Mouse (Mus musculus) hindbrain, embryonic 16.5 days (tissue): ENCODE measurements around the gene Brd4. TPM values are rescaled to one million over a fixed set of nuclear protein-coding genes. Genes with fewer than 3 reads are reported as not detected.

Experiments used
- ATAC-seq: fragments of 200-750 bp; cut with Nextera tagmentation; 2 replicates; pipeline ENCODE4 v1.8.0; 2017; ENCODE audit warnings: moderate TSS enrichment, moderate library complexity
- H3K27ac ChIP-seq: fragments of 300-500 bp; sonication (generic); 2 replicates; pipeline ENCODE4 v1.5.1; 2014; ENCODE audit warnings: low read depth, mild to moderate bottlenecking, control low read depth, low read length, moderate library complexity
- H3K27me3 ChIP-seq: fragments of 300-500 bp; sonication (generic); replicated peaks from 2 replicates; pipeline ENCODE4 v1.6.1; 2014; ENCODE audit warnings: low read length; ENCODE audit not compliant: control insufficient read depth, insufficient read depth
- H3K36me3 ChIP-seq: fragments of 300-500 bp; sonication (generic); 2 replicates; pipeline ENCODE4 v1.6.1; 2014; ENCODE audit warnings: mild to moderate bottlenecking, low read length, moderate library complexity, mixed read lengths; ENCODE audit not compliant: control insufficient read depth, insufficient read depth
- H3K4me1 ChIP-seq: fragments of 300-500 bp; sonication (generic); 2 replicates; pipeline ENCODE4 v1.6.1; 2014; ENCODE audit warnings: low read depth, low read length; ENCODE audit not compliant: control insufficient read depth, insufficient read depth
- H3K4me2 ChIP-seq: fragments of 300-500 bp; sonication (generic); 2 replicates; pipeline ENCODE4 v1.6.1; 2014; ENCODE audit warnings: mild to moderate bottlenecking, low read length, control low read depth, moderate library complexity
- H3K4me3 ChIP-seq: fragments of 300-500 bp; sonication (generic); 2 replicates; pipeline ENCODE4 v1.5.1; 2014; ENCODE audit warnings: mild to moderate bottlenecking, low read length, control low read depth, moderate library complexity
- H3K9ac ChIP-seq: fragments of 300-500 bp; sonication (generic); 2 replicates; pipeline ENCODE4 v1.6.1; 2014; ENCODE audit warnings: low read depth, mild to moderate bottlenecking, control low read depth, low read length, moderate library complexity
- H3K9me3 ChIP-seq: fragments of 300-500 bp; sonication (generic); 2 replicates; pipeline ENCODE4 v1.6.1; 2014; ENCODE audit warnings: mild to moderate bottlenecking, low read length, moderate library complexity; ENCODE audit not compliant: control insufficient read depth
- WGBS: fragments of 180-500 bp; shearing (Covaris S2); extraction: QIAGEN DNeasy Blood & Tissue Kit; methylation state at CpG from one replicate; pipeline ENCODE4 v1.1.7; 2014; 5-methylcytosine and 5-hydroxymethylcytosine counted together
- polyA plus RNA-seq: library from polyadenylated mRNA; unstranded; fragments of >200 nt; fragmentation: Nextera tagmentation; extraction: Ambion mirVana; gene quantifications from 2 replicates; pipeline ENCODE4 v1.2.1, GENCODE M21; 2015

The Brd4 gene
- polyA plus RNA-seq, 1 experiment from 2014 or later = 72.9 TPM

DNA sequence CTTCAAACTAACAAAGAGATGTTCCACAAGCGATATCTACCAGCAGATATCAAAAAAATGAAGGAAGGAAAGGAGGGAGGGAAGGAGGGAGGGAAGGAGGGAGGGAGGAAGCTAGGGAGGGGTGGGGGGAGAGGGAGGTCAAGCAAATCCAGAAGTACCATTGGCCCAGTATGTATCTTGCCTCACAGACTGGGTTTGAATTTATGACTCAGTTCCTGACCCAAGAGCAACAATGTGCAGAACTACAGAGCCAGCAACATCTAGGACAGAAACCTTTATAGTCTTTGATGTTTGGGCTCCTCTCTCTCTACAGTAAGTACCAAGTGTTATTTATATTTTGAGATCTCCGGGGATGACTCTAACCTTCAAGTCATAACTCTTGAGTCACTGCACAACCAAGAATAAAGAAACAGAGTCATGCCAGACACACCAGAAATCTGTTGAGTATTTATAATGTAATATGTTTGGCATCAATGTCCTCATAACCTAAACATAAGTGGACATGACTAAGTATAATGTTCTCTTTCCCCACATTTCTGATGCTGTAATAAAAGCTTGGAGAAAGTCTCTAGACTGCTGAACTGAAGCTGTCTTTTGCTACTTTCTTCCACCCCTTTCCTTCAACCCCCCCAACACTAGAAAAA is 32.6 kb downstream of the Brd4 start:
- 91% methylated on average over 2 of the region's 2 CpGs for WGBS
- ATAC-seq = no peak

DNA sequence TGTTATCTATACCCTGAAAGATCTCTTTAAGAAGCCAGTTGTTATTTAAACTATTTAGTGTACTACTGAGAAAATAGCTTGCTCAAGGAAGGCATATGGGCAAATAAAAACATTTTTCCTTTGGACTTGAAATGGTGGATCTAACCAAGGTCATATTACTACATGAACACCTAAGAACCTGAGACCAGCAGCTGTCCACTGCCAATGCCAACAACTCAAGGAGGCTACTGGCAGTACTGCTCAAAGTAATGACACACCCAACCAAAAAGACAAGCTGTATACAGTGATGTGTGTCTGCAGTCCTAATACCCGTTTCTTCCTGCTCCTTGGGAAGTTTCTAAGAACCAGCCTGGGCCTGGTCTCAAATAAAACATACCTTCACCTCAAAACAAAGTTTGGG is 34.5 kb downstream of the Brd4 start:
- 100% methylated on average over 1 of the region's 1 CpGs for WGBS
- no peaks in the 10 kb centered on the region for H3K36me3 ChIP-seq

More for the DNA sequence above, 32.6 kb downstream of the Brd4 start:
- Histone ChIP-seq H3K4me3 (no peak overlapping the region), H3K4me1 (peaks cover 4% of the 10 kb centered on the region; the same call in 1 of the 2 replicates), H3K27ac (no peak overlapping the region), H3K36me3 (no peaks in the 10 kb centered on the region), H3K4me2 (no peak overlapping the region), H3K27me3 (no peaks in the 10 kb centered on the region), H3K9me3 (no peaks in the 10 kb centered on the region), H3K9ac (no peak overlapping the region)

DNA sequence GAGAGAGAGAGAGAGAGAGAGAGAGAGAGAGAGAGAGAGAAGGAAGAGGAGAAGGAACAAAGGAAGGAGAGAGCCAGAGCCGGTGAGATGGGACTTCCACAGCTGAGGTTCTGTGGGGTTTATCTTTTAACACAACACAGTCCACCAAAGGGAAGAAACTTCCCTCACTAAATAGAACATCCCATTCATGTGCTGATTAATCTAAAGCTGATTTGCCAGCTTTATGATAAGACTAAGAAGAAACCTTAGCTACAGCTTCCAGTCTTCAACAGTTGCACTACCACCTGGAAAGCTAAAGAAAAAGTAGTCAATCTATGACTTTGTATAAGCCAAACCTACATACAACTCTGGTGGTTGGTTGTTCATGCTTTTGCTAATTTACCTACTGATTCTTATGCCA is 36.3 kb downstream of the Brd4 start:
- Histone ChIP-seq H3K4me3 (no peak overlapping the region), H3K27me3 (no peaks in the 10 kb centered on the region), H3K4me1 (no peaks in the 10 kb centered on the region), H3K36me3 (no peaks in the 10 kb centered on the region), H3K27ac (no peak overlapping the region), H3K9me3 (no peaks in the 10 kb centered on the region), H3K4me2 (no peak overlapping the region), H3K9ac (no peak overlapping the region)
- 88% methylated on average over 1 of the region's 1 CpGs for WGBS
- ATAC-seq = no peak

More for the DNA sequence above, 34.5 kb downstream of the Brd4 start:
- no peaks in the 10 kb centered on the region for H3K9me3 ChIP-seq
- H3K4me3 ChIP-seq = no peak overlapping the region
- no peaks in the 10 kb centered on the region for H3K27me3 ChIP-seq
- ATAC-seq = no peak
- H3K4me2 ChIP-seq = no peak overlapping the region
- H3K9ac ChIP-seq = no peak overlapping the region
- H3K27ac ChIP-seq = no peak overlapping the region
- H3K4me1 ChIP-seq = peaks cover 4% of the 10 kb centered on the region; the same call in 1 of the 2 replicates

DNA sequence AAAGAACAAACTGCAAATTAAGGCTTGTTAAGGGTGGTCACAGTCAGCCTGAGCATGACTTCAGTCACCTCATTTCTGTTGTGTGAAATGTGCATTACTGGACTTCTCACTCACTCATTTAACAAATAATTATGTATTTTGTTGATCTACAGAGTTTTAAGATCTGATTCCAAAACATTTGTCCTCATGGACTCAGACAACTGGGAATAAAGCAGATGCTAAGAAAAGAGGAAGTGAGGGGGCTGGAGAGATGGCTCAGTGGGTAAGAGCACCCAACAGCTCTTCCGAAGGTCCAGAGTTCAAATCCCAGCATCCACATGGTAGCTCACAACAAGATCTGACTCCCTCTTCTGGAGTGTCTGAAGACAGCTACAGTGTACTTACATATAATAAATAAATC is 36.9 kb downstream of the Brd4 start:
- H3K9ac ChIP-seq = no peak overlapping the region
- H3K4me1 ChIP-seq = no peaks in the 10 kb centered on the region
- H3K9me3 ChIP-seq = no peaks in the 10 kb centered on the region
- no peak overlapping the region for H3K4me3 ChIP-seq
- H3K36me3 ChIP-seq = no peaks in the 10 kb centered on the region
- H3K4me2 ChIP-seq = no peak overlapping the region
- no peaks in the 10 kb centered on the region for H3K27me3 ChIP-seq
- no peak overlapping the region for H3K27ac ChIP-seq
- 92% methylated on average over 1 of the region's 1 CpGs for WGBS
- ATAC-seq = no peak

DNA sequence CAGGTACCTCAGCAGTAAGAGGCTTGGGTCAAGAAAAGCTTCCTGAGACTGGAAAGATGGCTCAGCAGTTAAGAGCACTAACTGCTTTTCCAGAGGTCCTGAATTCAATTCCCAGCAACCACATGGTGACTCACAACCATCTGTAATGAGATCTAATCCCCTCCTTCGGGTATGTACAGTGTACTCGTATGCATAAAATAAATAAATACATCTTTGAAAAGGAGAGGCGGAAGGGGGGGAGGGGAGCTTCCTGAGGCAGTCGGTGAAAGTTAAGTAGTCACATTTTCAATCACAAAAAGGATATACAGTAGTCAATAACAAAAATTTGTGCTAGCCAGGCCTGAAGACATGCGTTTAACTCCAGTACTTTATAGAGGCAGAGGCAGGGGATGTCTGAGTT is 38.4 kb downstream of the Brd4 start:
- ATAC-seq = no peak
- Histone ChIP-seq H3K9ac (no peak overlapping the region), H3K4me2 (no peak overlapping the region), H3K36me3 (0 out of 2 replicates have a peak, but pooled peaks cover 2% of the 10 kb centered on the region), H3K27me3 (no peaks in the 10 kb centered on the region), H3K9me3 (no peaks in the 10 kb centered on the region), H3K4me1 (no peaks in the 10 kb centered on the region), H3K4me3 (no peak overlapping the region), H3K27ac (no peak overlapping the region)
- 74% methylated on average over 5 of the region's 5 CpGs for WGBS

DNA sequence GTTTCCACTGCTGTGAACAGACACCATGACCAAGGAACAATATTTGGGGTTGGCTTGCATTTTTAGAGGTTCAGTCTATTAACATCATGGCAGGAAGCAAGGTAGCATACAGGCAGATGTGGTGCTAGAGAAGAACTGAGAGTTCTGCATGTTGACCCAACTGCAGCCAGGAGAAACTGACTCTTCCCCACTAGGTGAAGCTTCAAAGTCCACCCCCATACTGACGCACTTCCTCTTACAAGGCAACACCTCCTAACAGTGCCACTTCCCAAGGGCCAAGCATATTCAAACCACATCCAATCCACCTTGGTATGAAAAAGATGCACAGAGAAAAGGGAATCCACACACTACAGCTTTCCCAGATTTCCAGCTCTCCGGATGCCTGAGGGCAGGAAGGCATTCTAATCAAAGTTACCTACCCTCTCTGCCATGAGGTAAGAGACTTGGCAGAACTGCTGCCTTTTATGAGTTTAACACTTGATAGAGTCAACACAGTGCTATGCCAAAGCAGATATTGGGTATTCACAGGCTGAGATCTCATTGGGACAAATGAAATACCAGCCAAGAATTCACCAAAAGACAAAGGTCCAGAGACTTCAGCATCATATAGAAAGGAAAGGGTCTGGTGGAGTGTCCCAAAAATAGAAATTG is 43.5 kb downstream of the Brd4 start:
- no peak overlapping the region for H3K4me3 ChIP-seq
- no peak overlapping the region for H3K27ac ChIP-seq
- H3K4me1 ChIP-seq = peaks cover 2% of the 10 kb centered on the region
- WGBS = 86% methylated on average over 2 of the region's 2 CpGs
- H3K36me3 ChIP-seq = 0 out of 2 replicates have a peak, but pooled peaks cover 6% of the 10 kb centered on the region
- H3K9me3 ChIP-seq = no peaks in the 10 kb centered on the region
- no peaks in the 10 kb centered on the region for H3K27me3 ChIP-seq
- no peak overlapping the region for H3K9ac ChIP-seq
- no peak for ATAC-seq
- H3K4me2 ChIP-seq = no peak overlapping the region

DNA sequence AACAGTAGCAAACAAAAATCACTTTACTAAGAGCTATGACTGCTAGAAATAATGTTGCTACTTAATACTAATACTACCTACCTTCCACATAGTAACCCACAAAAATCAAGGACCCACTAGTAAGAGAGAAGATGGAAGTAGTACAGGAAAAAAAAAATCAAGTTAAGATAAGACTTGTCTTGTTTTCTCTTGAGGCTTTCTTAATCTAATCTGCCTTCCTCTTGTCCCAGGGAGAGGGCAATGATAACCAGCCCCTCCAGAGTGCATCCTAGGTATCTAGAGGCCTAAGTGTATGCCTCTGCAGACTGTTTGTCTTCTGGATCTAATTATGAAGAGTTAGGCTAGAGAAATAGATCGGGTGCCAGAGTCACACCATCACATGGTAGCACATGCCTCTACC is 45.9 kb downstream of the Brd4 start:
- ATAC-seq = no peak
- H3K36me3 ChIP-seq = 0 out of 2 replicates have a peak, but pooled peaks cover 6% of the 10 kb centered on the region

DNA sequence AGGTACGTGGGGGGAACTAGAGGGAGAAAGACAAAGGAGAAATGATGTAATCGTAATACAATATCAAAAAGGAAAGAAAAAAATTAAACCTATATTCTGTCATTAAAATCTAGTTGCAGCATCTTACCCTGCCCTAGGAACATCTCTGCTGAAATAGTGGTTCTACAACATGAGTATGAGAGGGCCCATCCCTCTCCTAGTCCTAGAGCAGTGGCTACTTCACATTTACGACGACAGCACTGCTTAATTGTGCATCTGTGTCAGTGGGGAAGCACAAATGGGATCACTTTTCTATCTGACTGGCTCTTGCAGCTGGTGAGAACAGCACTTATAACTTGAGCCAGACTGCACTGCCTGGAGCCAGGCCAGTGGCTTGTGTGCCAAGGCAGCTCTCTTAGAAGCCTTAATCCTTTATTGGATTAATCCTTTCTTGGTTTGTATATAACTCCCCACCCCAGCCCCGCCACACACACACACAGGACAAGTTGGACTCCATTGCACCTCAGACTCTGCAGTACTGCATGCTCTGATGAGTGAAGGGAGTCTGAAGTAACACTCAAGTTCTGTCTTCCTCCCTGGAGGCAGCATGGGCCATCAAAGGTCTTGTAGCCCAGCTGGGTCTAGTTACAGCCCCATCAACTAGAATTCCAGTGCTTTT is 48.9 kb downstream of the Brd4 start:
- H3K4me1 ChIP-seq = peaks cover 8% of the 10 kb centered on the region
- ATAC-seq = peak; percentile 85
- H3K4me3 ChIP-seq = no peak overlapping the region
- WGBS = 53% methylated on average over 5 of the region's 5 CpGs
- no peaks in the 10 kb centered on the region for H3K27me3 ChIP-seq
- no peaks in the 10 kb centered on the region for H3K9me3 ChIP-seq
- H3K36me3 ChIP-seq = 0 out of 2 replicates have a peak, but pooled peaks cover 4% of the 10 kb centered on the region
- peak overlapping the region; percentile 32 for H3K27ac ChIP-seq
- no peak overlapping the region for H3K4me2 ChIP-seq
- no peak overlapping the region for H3K9ac ChIP-seq

More for the DNA sequence above, 45.9 kb downstream of the Brd4 start:
- Histone ChIP-seq H3K4me2 (no peak overlapping the region), H3K9me3 (no peaks in the 10 kb centered on the region), H3K4me3 (no peak overlapping the region), H3K4me1 (peaks cover 8% of the 10 kb centered on the region), H3K9ac (no peak overlapping the region), H3K27me3 (no peaks in the 10 kb centered on the region), H3K27ac (no peak overlapping the region)
- WGBS = 85% methylated on average over 1 of the region's 1 CpGs

DNA sequence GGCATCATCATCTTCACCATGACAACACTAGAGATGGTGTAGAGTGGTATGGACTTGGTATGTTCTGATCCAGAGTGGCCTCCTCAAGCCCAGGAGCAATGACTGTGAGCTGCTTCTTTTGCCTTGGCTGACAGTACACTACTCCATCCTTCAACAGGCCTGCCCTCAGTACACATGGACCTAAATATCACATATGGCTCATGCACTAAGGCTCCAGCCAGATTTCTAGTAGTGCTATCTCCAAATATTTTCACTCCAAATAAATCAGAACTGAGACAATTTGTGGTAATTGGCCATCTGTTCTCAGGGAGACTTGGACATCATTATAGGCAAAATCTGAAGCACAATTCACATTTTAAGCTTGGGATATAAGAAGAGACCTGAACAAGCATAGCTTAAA is 51.3 kb downstream of the Brd4 start:
- Histone ChIP-seq H3K4me2 (no peak overlapping the region), H3K27ac (no peak overlapping the region), H3K4me1 (peaks cover 8% of the 10 kb centered on the region), H3K36me3 (peaks cover 9% of the 10 kb centered on the region), H3K27me3 (no peaks in the 10 kb centered on the region), H3K9ac (no peak overlapping the region), H3K9me3 (no peaks in the 10 kb centered on the region), H3K4me3 (no peak overlapping the region)
- ATAC-seq = no peak
